Comparison of ENCODE assay signal across 8 mouse cellular contexts in the genomic region with DNA sequence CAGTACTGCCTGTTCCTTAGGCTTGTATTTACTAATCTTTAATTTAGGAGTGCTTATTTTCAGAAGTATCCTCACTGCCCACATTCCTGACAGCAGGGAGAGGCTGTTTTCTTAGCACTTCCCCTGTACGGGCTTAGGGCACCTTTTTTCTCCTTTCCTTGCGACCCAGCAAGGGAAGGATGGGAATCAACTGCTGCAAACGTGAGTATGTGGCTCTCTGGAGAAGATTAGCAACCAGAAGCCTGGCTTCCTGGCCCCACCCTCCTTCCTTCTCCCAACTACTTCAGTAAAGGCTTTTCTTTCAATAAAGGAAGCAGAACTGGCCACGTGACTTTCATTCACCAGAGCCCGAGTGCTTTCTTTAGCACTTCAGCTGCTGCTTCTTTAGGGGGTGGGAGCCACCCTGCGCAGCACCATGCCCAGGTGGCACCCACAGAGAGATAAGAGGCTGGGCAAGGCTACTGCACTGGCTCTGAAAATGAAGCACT. TPM values are rescaled to one million over a fixed set of nuclear protein-coding genes. Genes with fewer than 3 reads are reported as not detected.
DNase-seq lines count a peak whose midpoint lies in the region; ATAC-seq and TF ChIP-seq lines count a peak whose summit lies in the region.

No protein-coding gene starts in this region.

- peaks cover 52% of the 10 kb centered on the region for H3K79me2 ChIP-seq in liver, adult 2 months (ENCODE audit: control insufficient read depth, insufficient read depth, low read length)

- peaks cover 72% of the 10 kb centered on the region for H3K4me1 ChIP-seq in heart, embryonic 15.5 days (replicated peaks)
- H3K4me1 ChIP-seq in liver, adult 2 months (ENCODE audit: control insufficient read depth, insufficient read depth, low read length), result peaks cover 37% of the 10 kb centered on the region
- peaks cover 76% of the 10 kb centered on the region for H3K4me1 ChIP-seq in midbrain, embryonic 15.5 days

- H3K4me3 ChIP-seq in heart, embryonic 15.5 days, result peak overlapping the region; percentile 76
- no peak overlapping the region for H3K4me3 ChIP-seq in liver, adult 2 months (ENCODE audit: insufficient read depth, low read depth, low read length)
- H3K4me3 ChIP-seq in midbrain, embryonic 15.5 days, result peak overlapping the region; percentile 76

- intact Hi-C loops in heart, postnatal 25 days (cut with DNase I), result loop anchor here (5.0 kb wide), 1 partner anchor 49 kb away; no protein-coding TSS in a partner anchor

- peak; percentile 62 for ATAC-seq in common myeloid progenitor, adult 5-6 weeks (replicated peaks; ENCODE audit: low read depth, poor library complexity, severe bottlenecking)
- ATAC-seq in heart, embryonic 15.5 days (replicated peaks; ENCODE audit: insufficient number of reproducible peaks, insufficient read depth, low FRiP score, low read depth), result 0 out of 2 replicates have a peak, but pooled peaks have one; percentile 24
- ATAC-seq in midbrain, embryonic 15.5 days (replicated peaks), result peak; percentile 32

- peak; percentile 92 for DNase-seq in heart, adult 11 months
- DNase-seq in heart, postnatal 25 days (ENCODE audit: low spot score), result no peak
- DNase-seq in liver, adult 2 months (ENCODE audit: extremely low read depth, low read depth, low spot score), result no peak
- no peak for DNase-seq in ovary, postnatal 36 days (ENCODE audit: low spot score)
- no peak for DNase-seq in layer of hippocampus, postnatal 36 days

- H3K9me3 ChIP-seq in heart, embryonic 15.5 days (replicated peaks), result no peaks in the 10 kb centered on the region
- H3K9me3 ChIP-seq in midbrain, embryonic 15.5 days, result no peaks in the 10 kb centered on the region

- H3K4me2 ChIP-seq in heart, embryonic 15.5 days, result peak overlapping the region; percentile 90
- peak overlapping the region; percentile 87 for H3K4me2 ChIP-seq in midbrain, embryonic 15.5 days

- H3K27me3 ChIP-seq in heart, embryonic 15.5 days, result no peaks in the 10 kb centered on the region
- no peaks in the 10 kb centered on the region for H3K27me3 ChIP-seq in liver, adult 2 months (ENCODE audit: control insufficient read depth, insufficient read depth, low read length)
- H3K27me3 ChIP-seq in midbrain, embryonic 15.5 days (replicated peaks), result no peaks in the 10 kb centered on the region

- no peak for TF ChIP-seq POLR2A in liver, adult 2 months (IDR thresholded peaks at IDR 0.05; ENCODE audit: extremely low read depth, insufficient read depth, low read length)

- no peaks in the 10 kb centered on the region for H3K36me3 ChIP-seq in heart, embryonic 15.5 days
- peaks cover 6% of the 10 kb centered on the region; the same call in 1 of the 2 replicates for H3K36me3 ChIP-seq in liver, adult 2 months (ENCODE audit: control insufficient read depth, insufficient read depth, low read length)
- no peaks in the 10 kb centered on the region for H3K36me3 ChIP-seq in midbrain, embryonic 15.5 days (replicated peaks)

- peak overlapping the region; percentile 63 for H3K27ac ChIP-seq in heart, embryonic 15.5 days
- no peak overlapping the region for H3K27ac ChIP-seq in liver, adult 2 months (replicated peaks; ENCODE audit: insufficient read depth, low read depth, low read length)
- H3K27ac ChIP-seq in midbrain, embryonic 15.5 days, result peak overlapping the region; percentile 43; the same call in 1 of the 2 replicates

- no peak for TF ChIP-seq CTCF in liver, adult 2 months (IDR thresholded peaks at IDR 0.05; ENCODE audit: low read depth, low read length)

- WGBS in heart, embryonic 15.5 days, result 6% methylated on average over 6 of the region's 6 CpGs
- WGBS in liver, adult 2 months, result 32% methylated on average over 6 of the region's 6 CpGs
- 1% methylated on average over 6 of the region's 6 CpGs for WGBS in midbrain, embryonic 15.5 days

- peak overlapping the region; percentile 32; the same call in 1 of the 2 replicates for H3K9ac ChIP-seq in heart, embryonic 15.5 days
- 0 out of 2 replicates have a peak overlapping the region, but pooled peaks have one; percentile 34 for H3K9ac ChIP-seq in liver, adult 2 months (ENCODE audit: low read depth, low read length)
- H3K9ac ChIP-seq in midbrain, embryonic 15.5 days, result peak overlapping the region; percentile 38

RNA-seq across cellular contexts. Expression of a gene that starts 7.2 kb away (rescaled TPM):
- 10 to 100 TPM; 10.6 to 11.3 TPM for total RNA-seq in heart, postnatal 25 days (2021)
- 3.1 and 4.0 TPM in 2 replicates for total RNA-seq in common myeloid progenitor, adult 5-6 weeks (2017)
- 3.4 and 4.3 TPM in 2 replicates for polyA plus RNA-seq in heart, embryonic 15.5 days (2015; fragmentation: Nextera tagmentation; extraction: Ambion mirVana)
- 8.6 and 19.2 TPM in 2 replicates for total RNA-seq in liver, adult 2 months (2014; rRNA removed)
- polyA plus RNA-seq in liver, adult 2 months (2012; rRNA removed), result 4.8 and 5.7 TPM in 2 replicates
- polyA plus RNA-seq in midbrain, embryonic 15.5 days (2015; fragmentation: Nextera tagmentation; extraction: Ambion mirVana), result 6.8 and 6.9 TPM in 2 replicates
- 10 to 100 TPM; 70.3 to 78.6 TPM for total RNA-seq in layer of hippocampus, postnatal 36 days (2021)
